Mouse (Mus musculus) cerebellum, postnatal 25 days (tissue): ENCODE measurements around the gene Chad.

Experiments used
- DNase-seq, 2 experiments: peaks; one replicate each; pipeline ENCODE4 v3.0.0; 2021; ENCODE audit warnings: mixed read lengths in 2 of 2

The Chad gene

GRCm38 (mm10) chr11:94564437-94565150 is at the start of gene Chad:
Chad (plus strand) TSS chr11:94565047.
- DNase-seq, result peak in 1 of 2 experiments; percentile 39

- peak; percentile 77 to 83 for DNase-seq
These were observed 43.5 kb upstream of the Chad start, which contains the start of gene Mycbpap for GRCm38 (mm10) chr11:94521219-94521843. Mycbpap (minus strand) TSS chr11:94521742.

- no peak for DNase-seq
These were observed 38.5 kb upstream of the Chad start for GRCm38 (mm10) chr11:94526171-94526879.

- no peak for DNase-seq
These were observed 36.0 kb upstream of the Chad start for GRCm38 (mm10) chr11:94528879-94529278.

GRCm38 (mm10) chr11:94533171-94533570 is 31.7 kb upstream of the Chad start:
- no peak for DNase-seq

- peak in 1 of 2 experiments; percentile 17 for DNase-seq
These were observed 26.0 kb upstream of the Chad start for GRCm38 (mm10) chr11:94538733-94539292.

- no peak for DNase-seq
These were observed 25.1 kb upstream of the Chad start for GRCm38 (mm10) chr11:94539761-94540160.

- no peak for DNase-seq
These were observed 22.4 kb upstream of the Chad start for GRCm38 (mm10) chr11:94542400-94542799.

- DNase-seq, result no peak
These were observed 21.5 kb upstream of the Chad start for GRCm38 (mm10) chr11:94543344-94543743.

GRCm38 (mm10) chr11:94543932-94544331 is 20.9 kb upstream of the Chad start:
- peak; percentile 96 to 98 for DNase-seq

- DNase-seq, result peak; percentile 53 to 55
These were observed 20.4 kb upstream of the Chad start for GRCm38 (mm10) chr11:94544422-94544821.

GRCm38 (mm10) chr11:94546381-94546780 is 18.5 kb upstream of the Chad start:
- no peak for DNase-seq

- DNase-seq, result peak in 1 of 2 experiments; percentile 25
These were observed 17.6 kb upstream of the Chad start for GRCm38 (mm10) chr11:94547271-94547670.

- peak in 1 of 2 experiments; percentile 78 for DNase-seq
These were observed 16.6 kb upstream of the Chad start for GRCm38 (mm10) chr11:94548041-94548784.

- DNase-seq, result peak; percentile 98
These were observed 15.8 kb upstream of the Chad start, which contains the start of gene Rsad1 for GRCm38 (mm10) chr11:94548888-94549690. Rsad1 (minus strand) TSS chr11:94549255.

GRCm38 (mm10) chr11:94549691-94550441 is 15.0 kb upstream of the Chad start:
- no peak for DNase-seq

GRCm38 (mm10) chr11:94550442-94550744 is 14.5 kb upstream of the Chad start:
- no peak for DNase-seq

GRCm38 (mm10) chr11:94558226-94558625 is 6.6 kb upstream of the Chad start:
- DNase-seq, result no peak

- DNase-seq, result no peak
These were observed 1.5 kb upstream of the Chad start for GRCm38 (mm10) chr11:94563383-94563782.

- no peak for DNase-seq
These were observed 1.0 kb upstream of the Chad start for GRCm38 (mm10) chr11:94563821-94564220.

GRCm38 (mm10) chr11:94565151-94565479 is 268 bp downstream of the Chad start:
- peak in 1 of 2 experiments; percentile 43 for DNase-seq
